Mouse (Mus musculus): ENCODE results near the gene Gm7356.
"Not testable (repeated sequence)": the region's sequence is repeated elsewhere in the genome, so short reads cannot be mapped to it uniquely, and the experiment has no call there.

The Gm7356 gene

GRCm38 (mm10) chr17:14003604-14004003 is at the start of gene Gm7356:
Gene Gm7356 (minus strand): TSS chr17:14003704.
- not testable (repeated sequence) for DNase-seq (ENCODE audit: low spot score in 2 of 2)

DNA sequence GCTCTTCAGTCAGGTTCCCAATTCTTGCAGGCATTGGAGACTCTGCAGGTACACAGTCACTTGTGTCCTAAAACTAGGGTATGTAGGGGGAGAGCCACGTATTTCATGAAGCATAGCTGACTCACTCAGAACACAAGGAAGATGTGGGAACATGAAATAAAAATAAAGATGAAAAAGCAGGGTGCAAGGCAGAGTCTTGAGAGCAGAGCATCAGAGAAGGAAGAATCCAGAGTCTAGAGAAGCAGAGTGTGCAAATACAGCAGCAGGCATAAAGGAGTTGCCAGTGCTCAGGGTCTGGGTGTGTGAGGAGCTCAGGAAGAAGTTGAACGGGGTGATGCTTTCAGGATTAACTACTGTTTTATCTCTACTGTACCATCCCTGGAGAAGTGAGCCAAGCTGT is 38.4 kb upstream of the Gm7356 start:
- not testable (repeated sequence) for DNase-seq (ENCODE audit: low spot score in 2 of 2)

- not testable (repeated sequence) for DNase-seq (ENCODE audit: low spot score in 2 of 2)
Measured at GRCm38 (mm10) chr17:14037012-14037411, 33.5 kb upstream of the Gm7356 start.

GRCm38 (mm10) chr17:14036113-14036512 is 32.6 kb upstream of the Gm7356 start:
- not testable (repeated sequence) for DNase-seq (ENCODE audit: low spot score in 2 of 2)

DNA sequence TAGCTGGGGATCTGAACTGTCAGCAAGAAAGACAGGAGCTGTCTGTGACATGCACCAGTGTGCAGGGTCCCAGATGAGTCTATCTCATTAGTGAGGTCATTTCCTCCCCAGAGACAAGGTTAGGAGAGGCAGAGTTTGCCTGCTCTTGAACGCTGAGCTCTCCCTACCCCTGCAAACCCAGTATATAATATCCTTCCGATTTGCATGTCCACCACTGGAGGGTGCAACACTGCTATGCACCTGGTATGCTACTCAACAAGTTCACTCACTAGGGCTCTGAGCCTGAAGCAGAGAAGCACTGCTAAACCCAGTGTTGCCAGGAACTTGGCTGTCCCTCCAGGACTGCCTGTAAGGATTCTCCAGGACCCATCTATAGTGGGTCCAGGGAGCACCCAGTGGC is 10.1 kb downstream of the Gm7356 start:
- not testable (repeated sequence) for DNase-seq (ENCODE audit: low spot score in 2 of 2)

DNA sequence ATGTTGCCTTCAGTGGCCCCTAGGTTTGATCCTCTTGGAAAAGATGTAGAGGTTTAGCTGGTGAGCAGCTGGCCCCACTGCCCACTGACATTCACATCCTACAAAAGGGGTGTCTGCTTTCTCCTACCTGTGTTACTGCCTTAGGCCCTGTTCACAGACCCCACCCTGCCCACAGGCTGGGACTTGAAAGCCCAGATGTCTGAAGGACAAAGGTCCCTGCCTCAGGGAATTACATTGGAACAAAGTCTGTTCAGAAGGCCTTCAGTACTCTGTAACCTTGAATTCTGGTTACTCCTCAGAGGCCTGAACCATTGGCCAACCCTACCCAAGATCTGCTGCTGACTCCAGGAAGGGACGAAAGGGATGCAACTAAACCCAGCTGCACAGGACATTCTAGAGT is 15.8 kb downstream of the Gm7356 start:
- no peak for DNase-seq (ENCODE audit: low spot score in 2 of 2)

GRCm38 (mm10) chr17:13970796-13971195 is 32.7 kb downstream of the Gm7356 start:
- DNase-seq (ENCODE audit: low spot score in 2 of 2), result not testable (repeated sequence)

DNA sequence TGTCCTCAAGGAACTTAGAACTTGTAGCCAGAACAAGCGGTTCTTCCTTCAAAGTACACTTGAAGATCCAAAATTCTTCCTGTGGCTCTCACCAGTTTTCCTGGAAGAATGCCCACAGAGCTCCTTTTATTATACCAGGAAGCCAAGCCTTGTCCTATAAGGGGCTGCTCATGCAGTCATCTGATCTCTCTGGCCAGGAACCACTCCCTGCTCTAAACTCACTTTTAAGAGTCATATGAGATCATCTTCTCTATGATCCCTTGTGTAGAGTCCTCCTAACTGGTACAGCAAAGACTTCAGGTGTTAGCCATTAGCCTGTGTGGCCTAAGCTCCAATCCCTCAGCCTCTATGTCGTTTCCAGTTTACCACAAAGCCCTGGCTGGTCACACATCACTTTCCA is 33.6 kb downstream of the Gm7356 start:
- DNase-seq (ENCODE audit: low spot score in 2 of 2), result not testable (repeated sequence)

DNA sequence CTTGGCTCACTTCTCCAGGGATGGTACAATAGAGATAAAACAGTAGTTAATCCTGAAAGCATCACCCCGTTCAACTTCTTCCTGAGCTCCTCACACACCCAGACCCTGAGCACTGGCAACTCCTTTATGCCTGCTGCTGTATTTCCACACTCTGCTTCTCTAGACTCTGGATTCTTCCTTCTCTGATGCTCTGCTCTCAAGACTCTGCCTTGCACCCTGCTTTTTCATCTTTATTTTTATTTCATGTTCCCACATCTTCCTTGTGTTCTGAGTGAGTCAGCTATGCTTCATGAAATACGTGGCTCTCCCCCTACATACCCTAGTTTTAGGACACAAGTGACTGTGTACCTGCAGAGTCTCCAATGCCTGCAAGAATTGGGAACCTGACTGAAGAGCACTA is 38.5 kb downstream of the Gm7356 start:
- not testable (repeated sequence) for DNase-seq (ENCODE audit: low spot score in 2 of 2)

DNA sequence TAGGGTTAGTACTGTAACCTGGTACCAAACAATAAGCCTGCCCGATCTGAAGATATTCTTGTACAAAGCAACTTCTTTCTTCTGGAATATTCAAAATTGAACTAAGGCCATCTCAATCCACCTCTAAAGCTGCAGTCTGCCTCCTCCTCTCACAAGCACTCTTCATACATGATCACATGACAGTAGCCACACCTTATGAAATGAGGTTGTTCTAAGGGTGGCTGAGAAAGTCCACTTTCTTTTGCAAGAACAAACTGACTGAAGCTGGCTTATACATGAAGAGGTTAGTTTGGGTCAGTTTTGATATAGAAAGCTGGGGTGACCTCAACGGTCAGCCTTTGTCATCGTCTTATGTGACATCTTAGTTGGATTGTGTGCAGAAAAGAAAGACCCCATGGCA is 41.3 kb downstream of the Gm7356 start:
- DNase-seq (ENCODE audit: low spot score in 2 of 2), result not testable (repeated sequence)

- DNase-seq (ENCODE audit: low spot score in 2 of 2), result not testable (repeated sequence)
Measured at GRCm38 (mm10) chr17:13958129-13958528, 45.4 kb downstream of the Gm7356 start.

DNA sequence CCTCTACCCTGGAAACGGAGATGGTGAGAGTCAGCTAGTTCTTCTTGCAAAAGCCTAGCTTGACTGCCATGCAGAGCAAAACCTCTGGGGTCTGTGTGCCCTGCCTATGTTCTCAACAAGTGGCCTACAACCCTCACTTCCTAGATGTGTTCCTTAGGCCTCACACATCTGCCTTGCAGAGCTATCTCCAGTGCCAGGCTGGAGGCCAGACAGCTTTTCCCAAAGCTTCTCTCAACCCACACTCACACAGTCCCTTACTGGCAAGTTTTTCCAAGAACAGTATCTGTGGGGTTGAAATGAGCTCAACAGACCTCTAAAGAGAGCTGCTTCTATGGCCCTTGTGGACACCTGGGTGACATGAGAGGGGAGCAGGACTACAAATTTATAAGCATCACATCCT is 51.9 kb downstream of the Gm7356 start:
- not testable (repeated sequence) for DNase-seq (ENCODE audit: low spot score in 2 of 2)
